Mouse (Mus musculus) common myeloid progenitor, adult 5-6 weeks (primary cell): ENCODE results near the gene Gm31371. TPM values are rescaled to one million over a fixed set of nuclear protein-coding genes. Genes with fewer than 3 reads are reported as not detected.
"Not testable (repeated sequence)": the region's sequence is repeated elsewhere in the genome, so short reads cannot be mapped to it uniquely, and the experiment has no call there.

Source experiments
- ATAC-seq: replicated peaks from 2 replicates; pipeline ENCODE4 v1.8.0; 2016; ENCODE audit warnings: low read depth, mild to moderate bottlenecking, moderate TSS enrichment, inconsistent platforms; ENCODE audit not compliant: poor library complexity, severe bottlenecking
- total RNA-seq: library from RNA; stranded (forward); fragments of 200-1000, 187-1606 nt; gene quantifications from 2 replicates; pipeline ENCODE4 v1.2.3, GENCODE M21; 2017

Gene Gm31371
- not detected in 2 replicates for total RNA-seq

GRCm38 (mm10) chr8:19903092-19903491 is at the start of gene Gm31371:
Gm31371 (plus strand) TSS chr8:19903392.
- ATAC-seq: not testable (repeated sequence)

GRCm38 (mm10) chr8:19906425-19907055 is 3.3 kb downstream of the Gm31371 start:
- ATAC-seq: not testable (repeated sequence)

GRCm38 (mm10) chr8:19908841-19909321 is 5.7 kb downstream of the Gm31371 start:
- not testable (repeated sequence) for ATAC-seq

- not testable (repeated sequence) for ATAC-seq
Observed at GRCm38 (mm10) chr8:19919086-19919485, 15.9 kb downstream of the Gm31371 start.

- not testable (repeated sequence) for ATAC-seq
Observed at GRCm38 (mm10) chr8:19934274-19934673, 31.1 kb downstream of the Gm31371 start.

- ATAC-seq: not testable (repeated sequence)
Observed at GRCm38 (mm10) chr8:19935541-19936030, 32.4 kb downstream of the Gm31371 start.

GRCm38 (mm10) chr8:19960935-19961334 is 57.7 kb downstream of the Gm31371 start:
- ATAC-seq: no peak

GRCm38 (mm10) chr8:19963766-19964165 is 60.6 kb downstream of the Gm31371 start:
- ATAC-seq: not testable (repeated sequence)

- ATAC-seq: not testable (repeated sequence)
Observed at GRCm38 (mm10) chr8:19968151-19968550, 65.0 kb downstream of the Gm31371 start.

GRCm38 (mm10) chr8:19975237-19975636 is 72.0 kb downstream of the Gm31371 start:
- ATAC-seq: not testable (repeated sequence)

Other genes with a start within 250 kb of the Gm31371 start
- not detected in 2 replicates for gene 4930467E23Rik, start 173.8 kb upstream of the Gm31371 start, total RNA-seq